Mouse (Mus musculus): ENCODE measurements around the gene Polr3c.
A peak's percentile ranks its signal among the peaks of the same experiment; 100 is the strongest.
"Not testable (repeated sequence)": the region's sequence is repeated elsewhere in the genome, so short reads cannot be mapped to it uniquely, and the experiment has no call there.

The Polr3c gene

GRCm38 (mm10) chr3:96727343-96727827 is at the start of gene Polr3c, which contains the start of gene Rnf115:
TSS of gene Polr3c (minus strand) at chr3:96727628.
TSS of gene Rnf115 (plus strand) at chr3:96727664.
- peak; percentile 97 for DNase-seq

- no peak for DNase-seq
These were observed 49.7 kb upstream of the Polr3c start for GRCm38 (mm10) chr3:96777120-96777519.

GRCm38 (mm10) chr3:96772949-96773348 is 45.5 kb upstream of the Polr3c start:
- no peak for DNase-seq

GRCm38 (mm10) chr3:96769971-96770370 is 42.5 kb upstream of the Polr3c start:
- DNase-seq, result no peak

GRCm38 (mm10) chr3:96764528-96764927 is 37.1 kb upstream of the Polr3c start:
- no peak for DNase-seq

GRCm38 (mm10) chr3:96759695-96760094 is 32.3 kb upstream of the Polr3c start:
- DNase-seq, result peak; percentile 19

GRCm38 (mm10) chr3:96757691-96758090 is 30.3 kb upstream of the Polr3c start:
- DNase-seq, result no peak

GRCm38 (mm10) chr3:96755935-96756334 is 28.5 kb upstream of the Polr3c start:
- DNase-seq, result no peak

- DNase-seq, result no peak
These were observed 19.4 kb upstream of the Polr3c start for GRCm38 (mm10) chr3:96746829-96747228.

GRCm38 (mm10) chr3:96744348-96744747 is 16.9 kb upstream of the Polr3c start:
- no peak for DNase-seq

GRCm38 (mm10) chr3:96740279-96740678 is 12.9 kb upstream of the Polr3c start:
- DNase-seq, result not testable (repeated sequence)

GRCm38 (mm10) chr3:96737995-96738394 is 10.6 kb upstream of the Polr3c start:
- no peak for DNase-seq

- DNase-seq, result no peak
These were observed 9.7 kb upstream of the Polr3c start for GRCm38 (mm10) chr3:96737013-96737740.

GRCm38 (mm10) chr3:96735200-96735599 is 7.8 kb upstream of the Polr3c start:
- no peak for DNase-seq

GRCm38 (mm10) chr3:96733984-96734383 is 6.6 kb upstream of the Polr3c start:
- DNase-seq, result no peak

GRCm38 (mm10) chr3:96730785-96731184 is 3.4 kb upstream of the Polr3c start:
- DNase-seq, result no peak

GRCm38 (mm10) chr3:96729403-96729784 is 2.0 kb upstream of the Polr3c start:
- no peak for DNase-seq

- no peak for DNase-seq
These were observed 1.4 kb upstream of the Polr3c start for GRCm38 (mm10) chr3:96728634-96729402.

- no peak for DNase-seq
These were observed 603 bp upstream of the Polr3c start for GRCm38 (mm10) chr3:96727828-96728633.

GRCm38 (mm10) chr3:96719173-96719572 is 8.3 kb downstream of the Polr3c start:
- DNase-seq, result no peak

- no peak for DNase-seq
These were observed 11.6 kb downstream of the Polr3c start for GRCm38 (mm10) chr3:96715854-96716253.

GRCm38 (mm10) chr3:96714286-96714685 is 13.1 kb downstream of the Polr3c start:
- no peak for DNase-seq

- DNase-seq, result no peak
These were observed 18.8 kb downstream of the Polr3c start for GRCm38 (mm10) chr3:96708684-96709064.

Data from right cerebral cortex, postnatal 25 days (tissue).